Mouse (Mus musculus) spleen, adult 12 weeks (tissue): ENCODE data around the gene Tiam1.

Experiments used
- DNase-seq: peaks from one replicate; pipeline ENCODE4 v3.0.0; 2022; ENCODE audit warnings: low spot score

Gene Tiam1

GRCm38 (mm10) chr16:89882477-89883234 is 260.9 kb downstream of the Tiam1 start:
- DNase-seq, result no peak

- DNase-seq, result no peak
Observed at GRCm38 (mm10) chr16:89877206-89877605, 266.4 kb downstream of the Tiam1 start.

- no peak for DNase-seq
Observed at GRCm38 (mm10) chr16:89876079-89876478, 267.5 kb downstream of the Tiam1 start.

GRCm38 (mm10) chr16:89874012-89874704 is 269.4 kb downstream of the Tiam1 start:
- no peak for DNase-seq

GRCm38 (mm10) chr16:89872011-89872942 is 271.3 kb downstream of the Tiam1 start:
- DNase-seq, result no peak

- DNase-seq, result no peak
Observed at GRCm38 (mm10) chr16:89871382-89871781, 272.2 kb downstream of the Tiam1 start.

GRCm38 (mm10) chr16:89870059-89870458 is 273.5 kb downstream of the Tiam1 start:
- no peak for DNase-seq

GRCm38 (mm10) chr16:89868502-89868901 is 275.1 kb downstream of the Tiam1 start:
- DNase-seq, result no peak

GRCm38 (mm10) chr16:89867212-89867829 is 276.2 kb downstream of the Tiam1 start:
- DNase-seq, result no peak

- DNase-seq, result no peak
Observed at GRCm38 (mm10) chr16:89865136-89865535, 278.4 kb downstream of the Tiam1 start.

GRCm38 (mm10) chr16:89864710-89865109 is 278.9 kb downstream of the Tiam1 start:
- no peak for DNase-seq

- no peak for DNase-seq
Observed at GRCm38 (mm10) chr16:89863264-89863663, 280.3 kb downstream of the Tiam1 start.

GRCm38 (mm10) chr16:89861531-89861930 is 282.0 kb downstream of the Tiam1 start:
- no peak for DNase-seq

GRCm38 (mm10) chr16:89860708-89861107 is 282.9 kb downstream of the Tiam1 start:
- no peak for DNase-seq

- DNase-seq, result no peak
Observed at GRCm38 (mm10) chr16:89857666-89858065, 285.9 kb downstream of the Tiam1 start.

GRCm38 (mm10) chr16:89854731-89855130 is 288.8 kb downstream of the Tiam1 start:
- DNase-seq, result no peak

- DNase-seq, result no peak
Observed at GRCm38 (mm10) chr16:89851333-89851732, 292.2 kb downstream of the Tiam1 start.

- DNase-seq, result no peak
Observed at GRCm38 (mm10) chr16:89848651-89849597, 294.6 kb downstream of the Tiam1 start.

GRCm38 (mm10) chr16:89848179-89848578 is 295.4 kb downstream of the Tiam1 start:
- no peak for DNase-seq

- no peak for DNase-seq
Observed at GRCm38 (mm10) chr16:89845461-89845860, 298.1 kb downstream of the Tiam1 start.

- no peak for DNase-seq
Observed at GRCm38 (mm10) chr16:89844580-89844979, 299.0 kb downstream of the Tiam1 start.
